Mouse (Mus musculus) heart, postnatal 4 days (tissue): ENCODE measurements around the gene Syn3. TPM values are rescaled to one million over a fixed set of nuclear protein-coding genes. Genes with fewer than 3 reads are reported as not detected.
"Not testable (repeated sequence)": the region's sequence is repeated elsewhere in the genome, so short reads cannot be mapped to it uniquely, and the experiment has no call there.

Source experiments
- DNase-seq: peaks from one replicate; pipeline ENCODE4 v3.0.0; 2021
- total RNA-seq, 2 experiments: library from RNA; stranded (reverse); gene quantifications; 2 replicates each; pipeline ENCODE4 v1.2.3; 2021

Gene Syn3
- total RNA-seq, 2 experiments from 2014 or later = 0.38 to 0.60 TPM

DNA sequence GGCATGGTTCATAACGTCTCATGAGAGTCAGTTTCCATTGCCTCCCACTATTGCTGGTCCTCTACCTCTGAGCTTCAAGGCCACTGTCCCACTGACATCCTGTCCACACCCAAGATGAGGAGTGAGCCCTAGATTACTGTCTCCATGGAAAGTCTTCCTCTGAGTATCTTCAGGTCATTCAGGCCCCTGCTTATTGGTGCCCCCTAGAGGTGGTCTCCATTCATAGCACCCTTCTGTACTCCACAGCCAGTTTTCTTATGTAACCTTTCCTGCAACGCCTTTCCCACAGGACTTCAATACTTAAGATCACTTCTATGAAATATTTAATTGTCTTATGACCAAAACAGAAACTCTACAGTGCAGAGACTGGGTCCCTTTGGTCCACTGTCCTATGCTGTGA is 80.4 kb downstream of the Syn3 start:
- DNase-seq = no peak

DNA sequence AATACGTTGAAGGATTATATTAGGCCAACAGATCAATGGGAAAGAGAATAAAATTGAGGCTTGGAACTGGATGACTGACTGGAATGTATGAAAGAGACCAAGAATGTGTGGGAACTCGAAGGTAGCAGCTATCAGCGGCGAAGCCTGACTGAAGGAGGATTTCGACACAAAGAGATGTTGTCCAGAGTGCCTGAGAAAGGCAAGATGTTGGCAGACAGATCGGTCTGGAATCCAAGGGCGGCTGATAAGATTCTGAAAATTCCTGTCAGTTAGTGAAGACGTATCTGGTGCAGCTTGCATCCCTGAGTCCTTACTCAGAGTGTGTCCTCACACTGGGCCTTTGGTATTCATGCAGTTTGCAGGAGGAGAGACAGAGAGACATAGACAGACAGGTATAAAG is 81.9 kb downstream of the Syn3 start:
- DNase-seq = peak; percentile 21

DNA sequence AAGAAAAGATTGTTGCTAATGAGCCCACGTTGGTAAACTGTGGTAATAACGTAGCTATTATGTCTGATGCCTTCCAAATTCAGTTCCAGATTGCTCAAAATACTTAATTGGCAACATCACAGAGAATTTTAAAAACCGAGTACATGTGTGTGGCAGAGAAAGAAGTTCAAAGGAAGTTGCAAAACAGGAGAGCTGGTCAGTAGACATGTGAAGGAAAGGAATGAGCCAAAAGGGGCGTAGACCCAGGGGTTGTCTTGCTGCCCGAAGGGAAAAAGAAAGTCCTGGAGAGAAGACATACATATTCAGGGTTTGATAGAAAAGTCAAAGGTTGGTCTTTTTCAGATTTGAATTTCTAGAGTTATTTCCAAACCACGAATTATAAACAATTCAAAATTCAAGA is 87.8 kb downstream of the Syn3 start:
- DNase-seq = no peak

DNA sequence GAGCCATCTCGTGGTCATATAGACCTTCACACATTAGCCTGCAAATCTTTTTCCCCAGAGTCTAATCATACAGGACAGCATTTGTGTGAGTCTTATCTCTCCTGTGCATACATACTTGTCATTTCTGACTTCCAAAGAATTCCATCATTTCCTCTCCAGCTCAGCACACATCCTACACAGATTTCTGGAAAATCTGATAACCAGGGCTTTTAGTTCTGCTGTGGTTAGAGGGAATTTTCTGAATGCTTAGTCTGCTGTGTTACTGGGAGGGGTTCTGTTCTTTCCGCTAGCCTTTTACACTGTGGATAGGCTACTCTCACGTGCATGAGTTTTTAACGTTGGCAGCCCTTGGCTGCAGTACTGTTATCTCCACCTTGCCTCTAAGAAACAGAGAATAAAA is 91.7 kb downstream of the Syn3 start:
- DNase-seq = no peak

DNA sequence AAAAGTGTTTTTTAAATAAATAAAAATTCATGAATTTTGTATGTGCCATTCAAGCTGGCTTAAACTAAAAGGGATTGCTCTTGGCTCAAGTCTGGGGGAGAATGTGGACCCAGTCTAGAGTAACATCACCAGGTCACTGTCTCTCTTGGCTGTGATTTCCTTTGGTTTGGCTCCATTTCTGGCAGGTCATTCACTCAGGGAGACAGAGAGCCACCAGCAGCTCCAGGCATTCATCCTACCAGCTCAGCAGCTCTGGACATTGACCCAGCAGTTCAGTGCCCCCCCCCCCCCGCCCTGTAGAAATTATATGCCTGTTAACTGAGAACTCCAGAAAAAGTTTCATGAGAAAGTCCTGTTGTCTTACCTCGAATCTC is 100.4 kb downstream of the Syn3 start:
- DNase-seq = no peak

DNA sequence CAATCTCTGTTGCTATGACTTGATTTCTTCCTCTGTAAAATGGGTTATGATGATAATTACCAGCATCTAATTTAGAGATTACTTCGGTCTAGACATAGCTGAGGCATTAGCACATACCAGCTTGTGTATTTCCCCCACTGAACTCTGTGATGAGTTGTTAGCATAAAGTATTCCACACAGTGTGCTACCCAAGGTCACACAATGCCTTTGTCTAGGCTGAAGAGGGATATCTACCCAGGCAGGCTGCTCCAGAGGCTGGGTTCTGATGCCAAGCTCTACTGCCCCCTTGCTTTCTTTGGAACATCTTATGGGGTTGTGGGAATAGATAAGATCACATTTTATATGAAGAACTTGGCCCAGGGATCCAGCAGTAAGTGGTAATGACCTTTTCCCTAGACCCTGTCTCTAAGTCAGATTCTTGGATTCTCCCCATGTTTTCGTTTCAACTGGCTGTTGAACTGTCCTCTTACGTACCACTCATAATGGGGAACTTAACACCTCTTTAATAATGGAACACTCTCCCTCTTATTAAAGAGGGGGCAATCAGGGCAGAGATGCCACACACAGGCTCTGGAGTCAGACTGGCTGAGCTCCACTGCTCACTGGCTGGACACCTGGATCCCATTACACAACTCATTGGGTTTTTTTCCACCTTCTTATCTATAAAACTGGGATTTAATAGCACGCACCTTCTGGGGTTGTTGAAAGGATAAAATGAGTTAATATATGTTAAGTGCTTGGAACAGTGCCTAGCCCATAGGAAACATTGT is 100.9 kb downstream of the Syn3 start:
- no peak for DNase-seq

DNA sequence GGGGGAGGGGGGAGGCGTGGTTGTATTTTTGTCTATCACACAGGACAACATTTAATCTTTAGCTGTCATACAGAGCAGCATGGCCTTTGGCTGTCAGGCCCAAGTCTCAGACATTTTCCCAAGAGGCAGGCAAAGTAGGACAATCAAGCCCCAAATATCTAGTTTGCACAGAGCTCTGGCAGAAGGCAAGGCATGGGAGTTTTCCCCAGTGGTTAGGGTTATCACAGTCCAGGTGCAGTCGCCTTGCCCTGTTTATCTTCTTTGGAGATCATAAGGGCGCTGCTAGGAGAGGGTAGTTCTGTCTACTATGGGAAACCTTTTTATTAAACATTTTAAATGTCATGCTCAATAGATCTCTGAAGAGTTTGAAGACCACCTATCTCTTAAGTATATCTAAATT is 106.3 kb downstream of the Syn3 start:
- DNase-seq = no peak

DNA sequence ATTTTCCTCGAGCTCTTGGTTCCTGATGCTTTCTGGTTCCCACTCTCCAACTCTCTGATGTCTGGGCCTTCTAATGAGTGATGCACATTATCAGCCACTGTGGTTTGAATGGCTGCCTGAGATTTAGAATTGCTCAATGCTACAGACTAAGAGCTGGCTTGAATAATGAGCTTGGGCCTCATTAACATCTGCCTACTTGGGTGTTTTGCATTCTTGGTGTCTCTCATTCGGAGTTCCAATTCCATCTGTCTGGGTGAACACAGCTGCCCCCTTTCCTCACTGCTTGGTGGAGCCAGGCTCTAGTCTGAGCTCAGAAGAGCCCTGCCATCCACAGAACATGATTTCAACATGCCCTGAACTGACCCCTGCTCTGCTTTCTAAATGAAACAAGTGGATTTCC is 108.8 kb downstream of the Syn3 start:
- DNase-seq = no peak

DNA sequence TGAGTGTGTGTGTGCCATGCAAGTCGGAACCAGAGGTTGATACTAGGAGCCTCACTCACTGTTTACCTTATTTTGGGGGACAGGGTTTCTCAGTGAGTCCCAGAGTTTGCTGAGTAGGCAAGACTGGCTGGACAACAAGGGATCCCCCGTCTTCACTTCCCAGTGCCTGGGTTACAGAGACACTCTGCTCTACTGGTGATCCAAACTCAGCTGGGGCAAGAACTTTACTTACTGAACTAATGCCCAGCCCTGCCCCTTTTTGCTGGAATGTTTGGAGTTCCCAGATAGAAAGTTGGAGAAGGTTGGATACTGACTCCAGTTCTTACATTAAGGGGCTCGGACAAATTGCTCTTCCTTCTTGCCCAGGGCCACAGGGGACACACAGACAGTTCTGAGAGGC is 109.3 kb downstream of the Syn3 start:
- DNase-seq = no peak

DNA sequence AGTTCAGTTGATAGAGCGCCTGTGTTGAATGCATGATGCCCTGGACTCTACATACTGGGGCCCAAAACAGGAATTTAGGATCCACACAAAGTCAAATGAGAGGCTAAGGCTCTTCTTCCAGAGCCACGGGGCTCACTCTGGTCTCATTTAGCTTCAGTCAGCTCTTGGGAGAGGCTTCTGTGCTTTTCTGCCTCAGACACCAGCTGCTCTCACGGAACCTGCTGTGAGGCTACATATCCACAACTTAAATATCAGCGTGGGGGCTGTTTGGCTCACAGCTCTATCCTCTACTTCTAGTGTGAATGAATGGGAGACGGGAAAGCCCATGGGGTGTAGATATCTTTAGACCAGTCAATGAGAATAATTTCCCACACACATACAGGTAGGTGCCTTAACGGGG is 109.9 kb downstream of the Syn3 start:
- no peak for DNase-seq

DNA sequence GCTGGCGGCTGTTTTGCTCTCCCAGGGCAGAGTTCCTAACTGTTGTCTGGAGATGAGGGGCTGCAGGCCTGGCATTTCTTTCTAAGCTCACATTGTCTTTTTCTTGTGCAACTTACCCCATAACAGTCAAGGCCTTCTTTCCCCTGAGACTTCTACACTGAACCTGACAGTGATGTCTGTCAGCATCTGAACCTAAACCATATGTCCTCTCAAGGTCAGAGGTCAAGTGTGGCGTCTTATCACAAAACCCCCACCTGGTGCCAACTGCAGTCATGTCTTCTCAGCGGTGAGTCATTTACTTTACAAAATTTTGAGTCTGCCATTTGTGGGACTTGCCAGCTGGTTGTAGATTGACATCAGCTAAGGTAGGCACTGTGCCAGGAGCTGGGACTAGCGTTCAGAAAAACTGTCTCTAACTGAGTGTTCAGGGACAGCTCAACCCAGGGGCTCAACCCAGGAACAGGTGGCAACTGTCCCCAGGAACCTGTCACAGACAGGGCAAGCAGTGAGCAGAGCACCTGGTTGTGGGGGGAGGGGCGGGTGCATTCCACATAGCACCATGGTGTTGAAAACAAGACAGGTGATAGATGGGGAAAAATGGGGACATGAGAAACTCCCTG is 110.8 kb downstream of the Syn3 start:
- DNase-seq = no peak

DNA sequence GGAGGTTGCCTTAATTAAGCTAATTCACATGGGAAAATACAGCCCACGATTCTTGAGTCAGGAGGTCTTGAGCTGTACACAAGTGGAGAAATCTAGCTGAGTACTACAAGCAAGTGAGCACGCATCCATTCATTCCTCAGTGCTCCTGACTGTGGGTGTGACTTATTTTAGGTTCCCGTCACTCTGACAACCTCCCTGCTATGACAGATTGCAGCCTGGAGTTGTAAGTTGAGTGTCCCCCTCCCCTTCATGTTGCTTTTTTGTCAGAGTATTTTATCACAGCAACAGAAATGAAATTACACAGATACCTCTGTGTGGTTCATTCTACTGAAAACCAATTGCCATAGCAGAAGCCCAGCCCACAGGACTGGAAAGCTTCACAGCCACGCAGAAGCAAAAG is 112.5 kb downstream of the Syn3 start:
- no peak for DNase-seq

DNA sequence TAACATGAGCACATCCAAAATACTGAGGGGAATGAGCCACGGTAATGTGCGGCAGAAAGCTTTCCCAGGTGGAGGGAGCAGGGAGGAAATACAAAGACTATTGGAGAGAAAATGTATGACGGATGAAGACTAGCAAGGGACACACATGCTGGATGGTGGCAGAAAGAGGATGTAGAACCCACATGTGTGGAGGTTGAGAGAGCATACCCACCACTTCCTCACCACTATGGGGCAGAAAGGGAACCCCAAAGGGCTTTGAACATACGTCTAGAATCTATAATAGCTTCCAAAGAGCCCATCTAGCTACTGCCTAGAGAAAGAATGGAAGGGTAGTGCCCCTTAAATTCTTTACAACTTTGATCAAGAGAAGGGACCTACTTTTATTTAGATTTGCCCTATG is 113.0 kb downstream of the Syn3 start:
- DNase-seq = no peak

DNA sequence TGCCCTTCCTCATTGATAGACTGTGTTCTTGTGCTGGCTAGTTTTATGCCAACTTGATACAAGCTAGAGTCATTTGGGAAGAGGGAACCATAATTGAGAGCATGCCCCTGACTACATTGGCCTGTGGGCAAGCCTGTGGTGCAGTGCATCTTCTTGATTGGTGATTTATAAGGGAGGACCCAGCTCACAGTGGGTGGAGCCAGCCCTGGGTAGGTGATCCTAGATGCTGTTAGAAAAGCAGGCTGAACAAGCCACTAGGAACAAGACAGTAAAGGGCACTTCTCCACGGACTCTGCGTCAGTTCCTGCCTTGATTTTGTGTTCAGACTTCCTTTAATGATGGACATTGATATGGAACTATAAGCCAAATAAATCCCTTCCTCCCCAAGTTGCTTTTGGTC is 114.0 kb downstream of the Syn3 start:
- no peak for DNase-seq

DNA sequence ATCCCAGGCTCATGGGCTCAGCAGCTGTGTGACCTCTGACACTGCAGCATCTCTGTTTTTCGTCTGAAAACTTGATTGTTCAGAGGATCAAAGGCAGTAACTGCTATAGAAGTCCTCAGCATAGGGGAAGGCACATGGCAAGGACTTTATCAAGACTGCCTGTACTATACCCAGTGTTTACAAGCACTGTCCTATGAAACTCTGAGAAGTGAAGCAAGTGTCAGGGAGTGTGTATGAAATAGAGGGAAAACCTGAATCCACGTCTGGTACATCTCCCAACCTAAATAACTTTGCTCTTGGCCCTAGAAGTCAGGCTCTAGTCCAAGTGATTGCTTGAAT is 116.8 kb downstream of the Syn3 start:
- DNase-seq = no peak

DNA sequence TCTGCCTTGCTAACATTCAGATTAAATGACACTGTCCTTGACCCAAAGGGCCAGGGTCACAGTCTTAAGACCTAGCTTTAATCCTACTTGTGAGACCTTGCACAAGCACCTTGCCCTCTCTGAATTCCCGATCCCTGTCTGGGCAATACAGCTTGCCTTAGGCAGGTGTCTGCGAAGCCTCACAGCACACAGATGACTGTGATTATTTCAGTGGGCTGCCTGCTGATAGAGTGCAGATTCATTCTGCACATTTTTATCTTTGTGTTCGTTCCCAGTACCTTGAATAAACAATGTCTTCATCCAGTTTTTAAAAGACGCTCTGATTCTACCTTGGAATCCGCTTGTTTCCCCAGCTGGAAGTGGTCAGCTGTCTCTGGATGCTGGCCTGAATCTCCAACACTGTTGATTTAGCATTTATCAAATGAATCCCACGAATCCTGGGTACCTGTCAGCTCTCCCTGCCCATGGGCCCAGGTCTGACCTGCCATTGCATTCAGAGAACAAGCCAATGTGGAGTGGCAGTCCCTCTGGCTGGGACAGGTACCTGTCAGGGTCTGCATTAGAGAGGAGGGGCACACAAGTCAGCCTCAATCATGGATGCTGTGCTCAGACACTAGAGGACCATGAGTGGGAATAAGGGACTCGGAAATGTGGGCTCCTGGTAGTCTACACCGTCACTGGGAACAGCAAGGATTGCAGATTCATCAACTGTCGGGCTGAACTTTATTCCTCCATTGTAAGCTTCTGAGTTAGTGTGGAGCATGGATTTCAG is 117.4 kb downstream of the Syn3 start:
- no peak for DNase-seq

DNA sequence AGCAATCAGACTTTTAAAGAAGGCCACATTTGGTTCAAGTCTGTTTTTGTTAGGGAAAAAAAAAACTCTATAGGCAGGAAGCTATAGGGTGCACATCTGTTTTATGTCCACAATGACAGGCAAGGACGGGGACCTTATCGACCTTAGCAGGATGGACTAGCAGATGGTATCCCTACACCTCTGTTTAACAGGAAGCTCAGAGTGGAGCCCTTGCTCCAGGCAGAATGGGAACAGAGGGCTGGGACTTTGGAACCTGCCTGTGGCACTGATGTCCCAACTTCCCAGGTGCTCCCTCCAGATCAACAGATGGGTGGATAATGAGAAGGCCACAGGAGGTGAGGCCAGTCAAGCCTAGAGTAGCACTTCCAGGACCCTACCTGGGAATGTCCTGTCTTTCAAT is 118.1 kb downstream of the Syn3 start:
- DNase-seq = no peak

DNA sequence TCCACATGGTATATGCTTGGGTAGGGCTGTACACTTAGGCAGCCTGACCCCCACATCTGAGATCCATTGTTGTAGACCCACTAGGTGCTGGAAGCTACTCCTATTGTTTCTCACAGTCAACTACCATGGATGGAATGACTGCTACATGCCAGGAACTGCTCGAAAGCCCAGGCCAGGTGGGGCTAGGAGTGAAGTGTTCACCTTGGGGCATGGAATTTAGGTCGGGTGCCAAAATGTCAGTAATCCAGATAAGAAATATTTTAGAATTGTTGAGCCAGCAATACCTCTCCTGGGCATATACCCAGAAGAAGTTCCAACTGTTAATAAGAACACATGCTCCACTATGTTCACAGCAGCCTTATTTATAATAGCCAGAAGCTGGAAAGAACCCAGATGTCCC is 119.9 kb downstream of the Syn3 start:
- not testable (repeated sequence) for DNase-seq

DNA sequence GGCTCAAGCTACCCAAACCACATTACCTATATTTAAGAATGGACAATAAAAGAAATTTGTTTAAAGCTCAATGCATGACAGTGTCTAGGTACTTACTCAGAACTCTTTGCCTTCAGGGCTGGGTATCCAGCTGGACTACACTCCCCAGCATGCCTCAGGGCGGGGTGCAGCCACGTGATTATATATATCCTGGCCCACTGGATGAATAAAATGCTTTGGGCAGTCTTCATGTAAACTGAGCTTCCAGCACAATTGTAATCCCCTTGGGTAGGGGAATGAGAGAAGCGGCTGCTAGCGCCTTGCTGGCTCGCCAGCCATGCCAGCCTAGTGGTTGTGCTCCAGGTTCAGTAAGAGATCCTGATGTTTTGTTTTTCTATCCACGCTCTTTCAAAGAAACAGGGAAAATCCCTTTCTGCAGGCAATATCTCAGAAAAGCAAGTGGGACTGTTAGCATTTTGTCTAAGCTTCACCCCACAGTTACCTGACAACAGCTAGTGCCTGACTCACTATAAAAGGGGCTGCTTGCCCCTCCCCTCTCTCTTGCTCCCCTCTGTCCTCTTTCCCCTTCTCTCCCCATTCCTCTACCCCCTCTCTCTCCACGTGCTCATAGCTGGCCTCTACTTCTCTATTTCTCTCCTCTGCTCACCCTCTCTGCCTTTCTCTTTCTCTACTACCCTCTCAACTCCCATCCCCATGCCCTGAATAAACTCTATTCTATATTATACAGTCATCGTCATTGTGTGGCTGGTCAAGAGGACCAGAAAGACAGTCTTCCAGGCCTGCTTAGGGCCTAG is 122.1 kb downstream of the Syn3 start:
- DNase-seq = no peak

DNA sequence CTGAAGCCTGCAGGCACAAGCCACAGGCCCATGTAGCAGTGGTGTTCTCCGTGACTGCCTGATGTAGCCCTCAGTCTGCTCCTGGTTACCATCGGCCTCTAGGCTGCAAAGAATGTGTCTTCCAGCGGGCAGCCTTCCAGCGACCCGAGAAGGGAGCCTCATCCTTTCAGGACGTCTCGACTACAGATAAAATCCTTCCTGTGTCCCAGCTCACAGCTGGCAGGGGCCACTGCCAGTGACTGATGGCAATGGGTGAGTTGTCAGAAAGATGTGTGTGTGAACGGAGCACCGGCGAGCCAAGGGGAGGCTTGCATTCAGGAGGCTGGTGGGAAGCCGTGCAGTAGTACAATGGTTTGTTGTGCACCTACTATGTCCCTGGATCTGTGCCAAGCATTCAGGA is 122.8 kb downstream of the Syn3 start:
- DNase-seq = no peak

DNA sequence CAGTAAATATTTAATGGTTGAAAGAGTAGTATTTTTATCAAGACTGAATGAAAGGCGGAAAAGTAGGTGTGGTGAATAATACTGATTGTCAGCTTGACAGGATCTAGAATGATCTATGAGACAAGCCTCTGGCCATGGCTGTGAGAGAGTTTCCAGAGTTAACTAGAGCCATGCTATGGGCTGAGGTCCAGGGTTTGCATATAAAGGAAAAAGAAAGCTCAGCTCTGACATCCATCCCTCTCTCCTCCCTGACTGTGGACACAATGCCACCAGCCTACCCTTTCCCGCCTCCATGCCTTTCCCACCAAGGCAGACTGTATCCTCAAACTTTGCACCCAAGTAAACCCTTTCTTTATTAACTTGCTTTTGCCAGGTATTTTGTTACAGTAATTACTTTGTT is 124.6 kb downstream of the Syn3 start:
- no peak for DNase-seq

DNA sequence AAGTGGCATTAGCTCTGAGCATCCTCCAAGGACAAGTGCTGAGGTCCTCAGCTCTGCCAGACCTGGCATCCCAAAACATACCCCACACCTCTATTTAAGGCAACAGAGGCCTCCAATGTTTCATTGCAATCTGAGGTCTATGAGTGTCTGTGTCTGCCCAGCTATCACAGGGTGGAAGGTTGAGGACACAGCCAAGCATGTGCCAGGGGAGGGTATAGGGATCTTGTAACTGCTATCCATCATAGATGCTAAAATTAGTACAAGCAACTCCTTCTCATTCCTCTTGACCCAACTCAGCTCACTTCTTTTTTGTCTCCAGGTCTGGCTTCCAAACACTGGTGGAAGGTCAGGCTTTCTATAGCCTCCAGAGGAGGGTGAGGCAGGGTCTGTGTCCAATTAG is 127.1 kb downstream of the Syn3 start:
- DNase-seq = no peak

DNA sequence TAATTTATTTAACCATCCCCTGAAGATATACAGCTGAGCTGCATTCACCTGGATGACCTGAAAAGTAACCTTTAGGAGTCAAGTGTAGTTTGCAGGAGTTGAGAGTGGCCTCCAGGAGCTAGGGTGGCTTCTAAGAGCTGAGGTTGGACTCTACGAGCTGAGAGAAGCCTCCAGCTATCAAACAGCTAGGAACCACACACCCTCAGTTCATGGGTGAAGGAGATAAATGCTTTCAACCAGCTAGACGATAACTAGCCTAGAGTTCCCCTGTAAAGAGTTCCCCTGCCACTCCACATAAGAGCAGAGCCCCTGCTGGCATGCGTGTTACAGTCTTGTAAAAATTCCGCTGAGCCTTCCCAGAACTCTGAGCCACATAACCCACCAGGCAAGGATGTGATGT is 129.3 kb downstream of the Syn3 start:
- no peak for DNase-seq
